Mouse (Mus musculus) monocyte, adult 5-6 weeks (primary cell): ENCODE measurements around the gene Adamts3. TPM values are rescaled to one million over a fixed set of nuclear protein-coding genes. Genes with fewer than 3 reads are reported as not detected.

Experiments
- ATAC-seq: fragments of 153-309, 156-312 bp; replicated peaks from 2 replicates; pipeline ENCODE4 v1.8.0; 2017; ENCODE audit warnings: mild to moderate bottlenecking; ENCODE audit not compliant: low TSS enrichment, insufficient number of reproducible peaks, severe bottlenecking, poor library complexity, low FRiP score
- total RNA-seq: library from RNA; stranded (forward); fragments of 200-1000, 200-491, 200-594 nt; gene quantifications from 3 replicates; pipeline ENCODE4 v1.2.3, GENCODE M21; 2017

Adamts3 gene
- total RNA-seq, 1 experiment from 2014 or later = not detected

DNA sequence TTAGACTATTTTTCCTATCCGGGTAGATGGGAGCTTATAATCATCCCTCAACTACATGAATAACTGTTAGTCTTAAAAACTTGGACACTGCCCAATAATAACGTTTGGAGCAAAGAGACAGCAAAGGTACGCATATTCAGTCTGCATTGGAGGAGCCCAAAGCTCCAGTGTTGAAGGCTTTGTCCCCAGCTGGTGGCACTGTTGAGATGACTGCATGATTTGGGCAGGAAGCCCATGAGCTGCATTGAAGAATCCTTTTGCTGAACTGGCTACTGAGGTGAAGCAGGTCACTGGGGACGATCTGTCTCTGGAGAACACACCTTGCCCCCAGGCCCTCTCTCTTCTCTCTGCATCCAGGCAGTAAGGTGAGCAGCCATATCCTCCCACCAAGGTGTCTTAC, 43.5 kb downstream of the Adamts3 start:
- ATAC-seq = no peak

DNA sequence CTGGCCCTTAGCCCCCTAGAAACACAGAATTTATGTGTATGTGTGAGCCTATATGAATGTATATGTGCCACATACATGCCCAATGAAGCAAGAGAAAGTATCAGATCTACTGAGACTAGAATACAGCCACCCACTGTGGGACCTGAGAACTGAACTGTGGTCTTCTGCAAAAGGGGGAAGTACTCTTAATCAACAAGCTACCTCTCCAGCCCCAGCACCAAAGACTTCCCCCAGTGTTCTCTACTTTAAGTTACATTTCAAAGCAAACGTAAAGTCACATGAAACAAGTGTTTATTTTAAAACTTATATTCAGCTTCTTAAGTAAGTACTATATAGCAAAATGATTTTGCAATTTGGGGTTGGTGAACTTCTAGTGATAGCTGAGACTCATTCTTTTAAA, 62.0 kb downstream of the Adamts3 start:
- ATAC-seq = no peak

DNA sequence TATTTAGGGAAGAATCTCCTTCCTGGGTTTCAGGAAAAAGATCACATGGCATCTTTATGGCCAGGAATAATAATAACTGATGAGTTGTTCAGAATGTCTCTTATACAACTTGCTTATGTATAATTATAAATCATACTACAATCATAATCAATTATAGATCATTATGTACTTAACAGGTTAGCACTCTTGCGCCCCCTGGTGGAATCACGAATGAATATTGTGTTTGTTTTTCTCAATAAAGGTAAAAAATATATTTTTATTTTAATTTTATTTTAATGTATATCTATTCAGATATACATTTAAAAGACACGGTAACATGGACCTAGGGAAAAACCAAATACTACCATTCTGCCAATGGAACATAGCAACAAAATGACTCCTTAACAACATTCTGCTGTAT, 63.6 kb downstream of the Adamts3 start:
- no peak for ATAC-seq

DNA sequence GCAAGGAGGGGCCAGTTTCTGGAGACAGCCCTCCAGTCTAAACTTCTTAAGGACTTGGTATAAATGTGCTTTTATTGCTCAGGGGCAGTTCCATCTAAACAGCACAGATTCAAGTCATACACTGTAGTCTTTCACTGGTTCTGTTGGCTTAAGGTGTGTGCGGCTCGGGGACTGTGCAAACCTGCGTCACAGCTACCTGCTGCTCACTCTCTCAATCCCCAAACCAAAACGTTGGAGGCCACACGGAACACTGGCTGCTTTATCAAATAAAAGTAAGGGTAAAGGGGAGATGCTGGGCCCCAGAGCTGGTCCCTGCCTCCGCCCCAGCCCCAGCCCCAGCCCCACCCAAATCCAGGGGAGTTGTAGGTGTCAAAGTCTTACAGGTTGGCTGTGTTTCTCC, 66.5 kb downstream of the Adamts3 start:
- ATAC-seq = no peak

DNA sequence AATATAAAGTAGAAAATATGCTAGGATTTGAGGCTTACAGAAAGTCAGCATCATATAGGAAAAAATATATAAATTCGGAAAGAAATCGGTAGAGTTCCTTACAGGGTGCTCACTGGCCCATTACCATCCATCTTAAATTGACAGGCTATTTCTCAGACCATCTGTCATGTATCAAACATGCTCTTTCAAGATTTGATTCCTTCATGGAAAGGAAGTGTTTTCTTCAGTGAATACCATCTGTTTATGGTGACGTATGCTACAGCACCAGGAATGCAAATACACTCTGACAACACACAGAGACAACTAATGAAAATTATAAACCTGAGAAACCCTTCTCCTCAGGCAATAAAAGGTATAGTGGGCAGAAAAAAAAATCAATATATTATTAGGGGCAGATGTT, 68.6 kb downstream of the Adamts3 start:
- no peak for ATAC-seq

DNA sequence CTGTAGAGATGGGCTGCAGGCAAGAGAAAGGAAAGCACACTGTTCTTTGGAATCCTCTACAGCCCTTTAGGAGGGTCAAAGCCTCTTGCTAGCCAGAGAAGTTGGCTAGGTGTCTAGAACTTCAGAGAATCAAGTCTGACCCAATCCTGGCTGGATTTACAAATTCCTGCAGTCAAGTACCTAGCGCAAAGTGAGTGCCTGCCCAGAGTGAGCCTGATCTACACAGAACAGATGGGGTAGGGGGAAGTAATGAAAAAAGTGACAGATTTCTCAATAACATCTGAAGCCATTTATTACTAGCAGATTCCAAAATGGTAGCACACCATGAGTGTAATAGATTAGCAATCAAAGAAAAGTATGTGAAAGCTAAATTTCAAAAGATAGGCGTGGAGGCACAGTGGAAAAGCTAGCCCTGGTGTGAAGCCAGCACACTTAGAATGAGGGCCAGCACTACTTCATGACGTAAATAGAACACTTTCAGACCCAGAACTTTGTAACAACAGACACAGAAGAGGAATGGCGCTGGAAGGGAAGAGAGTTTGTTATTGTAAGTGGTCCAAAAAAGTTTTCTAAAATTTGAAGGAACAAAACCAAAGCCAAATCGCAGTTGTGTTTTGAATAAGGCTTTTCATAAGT, 82.8 kb downstream of the Adamts3 start:
- no peak for ATAC-seq

DNA sequence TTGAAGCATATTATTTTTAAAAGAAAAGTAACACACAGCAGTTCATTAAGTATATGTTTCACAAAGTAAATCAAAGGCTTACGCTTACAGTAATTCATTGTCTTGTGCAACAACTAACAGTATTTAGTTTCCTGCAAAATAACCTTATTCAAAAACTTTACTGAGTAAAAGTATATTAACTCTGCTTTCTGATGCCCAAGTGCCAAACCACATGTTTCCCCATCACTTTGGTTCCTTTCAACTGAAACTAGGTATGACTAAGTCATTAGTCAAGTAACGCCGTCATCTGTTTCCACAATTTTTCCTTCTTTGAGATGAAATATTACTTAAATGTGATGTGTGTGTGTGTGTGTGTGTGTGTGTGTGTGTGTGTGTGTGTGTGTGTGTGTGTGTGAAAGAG, 89.4 kb downstream of the Adamts3 start:
- no peak for ATAC-seq

DNA sequence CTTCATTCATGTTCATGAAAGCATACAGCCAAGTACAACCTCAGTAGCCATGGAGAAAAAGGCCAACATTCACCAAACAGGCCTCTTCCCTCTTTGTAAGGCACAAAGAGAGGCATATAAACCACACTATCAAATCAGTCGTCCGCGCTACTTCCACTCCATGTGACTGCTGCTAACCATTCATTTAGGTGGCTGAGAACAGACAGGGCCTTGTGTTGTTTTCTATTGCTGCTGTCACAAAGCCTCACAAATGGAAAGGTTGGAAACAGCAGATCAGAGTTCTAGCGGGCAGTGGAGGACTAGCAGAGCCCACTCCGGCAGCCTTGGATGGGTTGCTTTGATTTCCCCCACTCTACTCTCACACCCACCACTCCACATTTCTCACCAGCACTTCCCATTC, 98.5 kb downstream of the Adamts3 start:
- no peak for ATAC-seq

DNA sequence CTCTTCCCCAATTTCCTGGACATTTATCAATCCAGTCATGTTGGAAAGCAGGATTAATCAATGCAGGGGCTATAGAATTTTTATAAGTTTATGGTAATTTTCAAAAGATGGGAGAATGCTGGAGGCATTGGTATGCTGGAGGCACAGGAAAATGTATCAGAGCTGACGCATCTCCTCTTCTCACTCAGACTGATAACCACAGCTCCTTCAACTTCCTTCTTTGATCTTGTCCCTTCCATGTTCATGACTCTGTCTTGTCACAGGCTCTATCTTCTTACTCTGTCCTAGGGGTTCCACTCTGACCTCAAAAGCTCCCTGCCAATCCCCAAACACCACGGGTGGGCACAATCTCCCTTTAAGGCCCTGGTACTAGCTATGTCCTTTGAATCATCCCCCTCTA, 103.3 kb downstream of the Adamts3 start:
- no peak for ATAC-seq

DNA sequence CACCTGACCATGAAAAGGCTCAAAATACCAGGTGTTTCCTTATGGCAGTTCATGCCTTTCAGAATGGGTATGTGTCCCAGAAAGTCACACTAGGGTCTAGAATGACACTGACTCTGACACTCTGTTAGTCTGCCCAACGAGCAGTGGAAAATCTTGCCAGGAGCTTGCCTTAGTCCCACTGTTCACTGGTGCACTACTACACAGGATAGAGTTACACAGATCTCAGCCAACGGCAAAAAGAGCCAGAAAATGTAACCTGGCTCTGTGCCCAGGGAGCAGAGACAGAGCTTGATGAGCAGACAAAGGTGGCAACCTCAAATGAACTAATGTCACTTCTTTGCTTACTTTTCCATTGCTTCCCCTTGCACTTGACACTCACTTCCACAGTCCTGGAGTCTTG, 104.5 kb downstream of the Adamts3 start:
- no peak for ATAC-seq

DNA sequence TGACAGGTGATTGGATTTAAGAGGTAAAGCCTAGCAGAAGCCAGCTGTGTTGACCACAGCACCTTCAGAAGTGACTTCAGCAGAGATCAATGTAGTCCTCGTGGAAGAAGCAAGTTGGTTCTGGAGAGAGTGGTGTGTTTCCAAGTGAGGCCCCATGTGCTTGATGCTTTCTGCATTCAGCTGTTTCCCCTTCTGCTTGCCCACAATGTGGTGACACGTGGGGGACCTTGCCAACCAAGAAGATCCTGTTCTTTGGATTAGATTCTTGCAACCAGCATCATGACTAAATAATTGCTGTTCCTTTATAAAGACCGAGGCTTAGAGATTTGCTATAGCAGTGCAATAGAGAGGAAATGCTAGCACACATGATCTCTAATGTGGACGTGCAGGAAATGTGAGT, 105.7 kb downstream of the Adamts3 start:
- no peak for ATAC-seq

DNA sequence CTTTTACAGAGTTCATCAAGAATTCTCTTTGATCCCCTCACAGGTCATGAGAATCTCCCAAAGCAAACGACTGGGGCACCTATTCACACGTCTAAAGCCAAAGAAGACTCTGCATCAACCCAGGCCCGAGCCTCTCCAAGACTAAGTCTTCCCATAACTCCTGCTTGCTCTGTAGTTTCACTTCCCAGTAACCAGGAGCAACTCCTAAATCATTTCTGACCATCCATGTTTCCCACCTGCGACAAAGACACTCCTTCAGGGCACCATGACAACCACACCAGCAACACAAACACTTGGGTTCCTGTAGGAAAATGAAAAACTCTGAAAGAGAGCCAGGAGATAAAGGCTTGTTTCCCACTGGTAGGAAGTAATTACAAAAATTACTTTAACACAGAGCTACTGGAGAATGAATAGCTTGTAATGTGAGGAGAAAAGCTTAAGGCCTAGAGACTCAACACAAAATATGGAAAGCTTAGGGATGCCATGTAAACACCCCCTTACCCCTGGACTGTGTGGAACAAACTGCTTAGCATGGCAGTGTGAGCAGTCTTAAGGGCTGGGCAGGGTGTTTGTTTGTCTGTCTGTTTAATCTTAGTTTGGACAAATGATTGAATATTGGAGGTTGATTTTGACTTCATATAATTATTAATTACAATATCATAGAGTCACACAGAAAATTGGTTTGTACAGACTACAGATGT, 112.3 kb downstream of the Adamts3 start:
- ATAC-seq = no peak

DNA sequence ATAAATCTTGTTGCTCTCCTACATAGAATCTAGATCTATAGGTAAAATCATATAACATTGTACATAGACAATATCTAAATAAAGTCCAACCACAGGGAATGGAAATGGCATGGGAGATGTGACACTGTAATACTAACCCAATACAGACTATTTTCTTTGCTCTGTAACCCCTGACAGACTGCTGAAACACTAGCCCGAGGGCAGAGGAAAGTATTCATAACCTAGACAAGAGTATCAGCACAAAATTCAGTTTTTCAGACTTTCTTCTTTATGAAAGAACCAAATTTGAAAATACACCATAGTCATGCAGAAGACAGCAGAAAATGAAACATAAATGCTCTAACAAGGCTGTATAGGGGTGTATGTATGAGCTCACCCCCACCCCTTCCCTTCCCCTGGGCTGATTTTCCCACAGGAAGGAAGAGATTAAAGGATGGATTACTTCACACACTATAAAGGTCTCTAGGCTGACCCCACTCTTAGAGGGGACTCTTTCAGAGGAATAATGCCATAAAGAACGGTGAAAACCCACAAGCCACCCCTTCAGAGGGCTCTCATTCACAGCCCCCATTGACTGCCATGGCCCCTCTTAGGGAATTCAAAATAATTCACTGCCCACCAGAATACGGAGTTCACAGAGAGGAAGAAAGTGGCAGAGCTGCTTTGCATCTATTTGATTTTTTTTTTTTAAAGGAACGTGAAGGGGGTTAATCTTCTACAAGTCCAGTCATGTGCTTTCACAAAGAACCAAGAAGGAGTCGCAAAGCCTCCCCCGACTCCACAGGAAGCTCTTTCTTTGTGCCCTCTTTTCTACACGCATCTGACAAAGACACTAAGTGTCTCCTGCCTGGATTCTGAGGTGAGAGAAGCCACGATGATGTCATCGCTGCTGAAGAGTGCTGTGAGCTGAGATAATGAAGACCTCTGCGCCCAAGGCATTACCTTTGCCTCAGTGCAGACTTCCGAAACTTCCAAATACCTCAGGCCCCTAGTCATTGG, 119.6 kb downstream of the Adamts3 start:
- ATAC-seq = no peak

DNA sequence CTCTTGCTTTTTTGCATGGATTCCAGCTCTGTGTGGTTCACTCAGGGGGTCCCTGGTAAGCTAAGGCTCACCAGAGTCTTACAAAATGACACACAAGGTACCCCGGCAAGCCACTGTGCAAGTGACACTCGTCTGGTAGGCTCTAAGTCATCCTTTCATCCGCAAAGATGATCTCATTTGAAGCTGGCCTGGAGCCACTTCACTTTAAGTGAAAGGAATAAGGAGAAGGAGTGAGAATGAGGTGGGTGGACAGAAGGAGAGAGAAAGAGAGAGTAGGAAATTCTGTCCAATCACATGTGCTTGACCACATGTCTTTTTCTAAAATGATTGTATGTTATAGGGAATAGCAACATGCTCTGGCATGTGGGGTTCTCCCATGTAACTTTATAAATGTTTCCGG, 122.8 kb downstream of the Adamts3 start:
- no peak for ATAC-seq

DNA sequence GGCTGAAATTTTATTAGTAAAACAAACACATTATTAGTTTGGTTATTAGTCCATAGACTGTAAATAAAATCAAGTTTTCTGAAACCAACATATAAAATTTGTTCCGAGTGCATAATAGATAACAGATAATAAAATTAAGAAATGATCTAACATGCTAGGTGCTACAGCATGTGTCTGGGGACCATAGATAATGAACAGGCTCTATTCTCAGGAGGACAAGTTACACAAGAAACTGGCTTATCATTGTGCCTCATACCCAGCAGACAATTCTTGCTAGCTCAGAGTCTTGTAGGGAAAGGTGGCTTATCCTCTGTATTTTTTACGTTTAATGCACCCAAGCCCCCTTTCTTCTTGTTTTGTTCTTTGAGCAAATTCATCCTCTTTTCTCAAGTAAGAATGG, 131.3 kb downstream of the Adamts3 start:
- ATAC-seq = no peak

DNA sequence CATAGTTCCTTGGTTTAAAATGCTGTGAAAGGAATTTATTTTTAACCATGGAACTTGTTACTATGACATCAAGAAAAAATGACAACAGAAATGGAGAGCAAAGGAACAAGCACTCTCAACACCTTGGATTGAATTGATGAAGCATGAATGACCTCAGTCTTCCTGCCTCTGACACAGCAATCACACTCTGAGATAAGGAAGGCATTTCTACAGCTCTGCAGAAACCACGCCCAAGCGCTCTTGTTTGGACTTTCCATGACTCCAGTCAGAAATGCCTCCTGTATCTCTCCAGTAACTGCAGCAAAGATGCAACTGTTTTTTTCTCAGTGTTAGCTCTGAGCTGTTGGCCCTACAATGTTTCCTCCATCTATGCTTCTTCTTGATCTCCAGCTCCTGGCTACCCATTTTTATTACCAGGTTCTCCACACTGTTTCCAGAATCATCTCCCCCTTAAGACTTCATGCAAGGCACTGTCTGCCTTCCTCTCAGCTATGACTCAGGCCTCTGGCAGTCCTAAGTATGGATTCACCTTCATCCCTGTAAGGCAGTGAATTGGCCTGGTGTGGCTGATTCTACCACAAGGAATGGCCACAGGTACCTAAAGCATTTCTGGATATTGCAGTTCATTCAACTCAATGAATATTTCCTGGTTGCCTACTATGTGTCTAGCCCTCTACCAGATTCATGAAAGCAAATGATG, 134.8 kb downstream of the Adamts3 start:
- no peak for ATAC-seq

DNA sequence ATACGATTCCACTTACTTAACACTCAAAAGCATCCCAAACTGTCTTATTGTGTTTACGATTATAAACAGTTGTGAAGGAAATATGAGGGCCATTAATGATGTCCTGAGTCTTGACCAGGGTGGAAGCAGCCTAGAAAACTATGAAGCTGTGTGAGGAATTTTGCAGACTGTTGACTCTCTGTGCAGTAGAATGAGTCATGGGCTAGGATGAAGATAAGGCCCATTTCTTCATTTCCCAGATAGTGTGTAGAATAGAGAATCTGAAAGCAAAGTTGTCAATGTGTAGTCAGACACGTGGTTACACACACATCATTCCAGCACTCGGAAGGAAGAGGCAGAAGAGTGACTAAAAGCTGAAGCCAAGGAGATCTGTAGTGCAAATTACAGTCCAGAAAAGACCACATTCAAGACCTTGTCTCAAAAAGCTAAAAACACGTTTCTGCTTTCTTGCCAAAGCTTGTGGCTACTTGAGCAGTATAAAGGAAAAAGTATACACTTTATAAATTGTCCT, 135.9 kb downstream of the Adamts3 start:
- no peak for ATAC-seq

DNA sequence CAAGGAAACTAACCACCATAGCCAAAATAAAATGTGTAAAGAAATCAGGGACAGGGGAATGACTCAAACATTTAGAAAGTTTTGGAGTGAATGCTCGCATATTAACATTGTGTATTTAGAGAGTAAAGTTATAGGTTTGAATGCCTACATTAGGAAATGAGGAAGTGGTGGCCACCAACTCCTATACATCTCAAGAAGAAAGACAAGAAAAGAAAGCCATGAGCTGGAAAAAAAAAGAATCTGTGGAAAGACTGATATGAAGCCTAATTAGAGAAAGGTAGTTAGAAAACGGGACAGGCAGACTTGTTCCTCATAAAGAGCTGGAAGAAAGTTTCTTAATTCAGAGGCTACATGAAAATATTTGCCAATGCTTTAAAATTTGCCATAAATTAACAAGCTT, 138.0 kb downstream of the Adamts3 start:
- ATAC-seq = no peak

DNA sequence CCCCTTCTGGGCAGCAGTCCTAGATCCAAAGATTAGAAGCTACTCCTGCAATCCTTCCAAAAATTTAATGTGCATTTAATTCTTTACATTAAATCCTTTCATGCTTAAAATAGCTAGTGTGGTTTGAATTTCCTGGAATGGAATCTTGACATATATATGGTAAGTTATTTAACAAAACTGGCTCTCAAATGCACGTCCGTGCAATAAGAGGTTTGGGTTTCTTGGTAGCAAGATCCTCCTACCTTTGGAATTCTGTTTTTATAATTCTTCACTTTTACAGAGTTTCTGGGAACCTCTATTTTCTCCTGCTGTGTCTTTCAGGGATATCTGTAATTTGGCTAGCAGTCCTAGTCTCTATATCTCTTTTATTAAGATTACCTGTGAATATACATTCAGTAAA, 148.4 kb downstream of the Adamts3 start:
- ATAC-seq = no peak
